Comparison of ENCODE assay signal across 27 mouse cellular contexts in the genomic region with DNA sequence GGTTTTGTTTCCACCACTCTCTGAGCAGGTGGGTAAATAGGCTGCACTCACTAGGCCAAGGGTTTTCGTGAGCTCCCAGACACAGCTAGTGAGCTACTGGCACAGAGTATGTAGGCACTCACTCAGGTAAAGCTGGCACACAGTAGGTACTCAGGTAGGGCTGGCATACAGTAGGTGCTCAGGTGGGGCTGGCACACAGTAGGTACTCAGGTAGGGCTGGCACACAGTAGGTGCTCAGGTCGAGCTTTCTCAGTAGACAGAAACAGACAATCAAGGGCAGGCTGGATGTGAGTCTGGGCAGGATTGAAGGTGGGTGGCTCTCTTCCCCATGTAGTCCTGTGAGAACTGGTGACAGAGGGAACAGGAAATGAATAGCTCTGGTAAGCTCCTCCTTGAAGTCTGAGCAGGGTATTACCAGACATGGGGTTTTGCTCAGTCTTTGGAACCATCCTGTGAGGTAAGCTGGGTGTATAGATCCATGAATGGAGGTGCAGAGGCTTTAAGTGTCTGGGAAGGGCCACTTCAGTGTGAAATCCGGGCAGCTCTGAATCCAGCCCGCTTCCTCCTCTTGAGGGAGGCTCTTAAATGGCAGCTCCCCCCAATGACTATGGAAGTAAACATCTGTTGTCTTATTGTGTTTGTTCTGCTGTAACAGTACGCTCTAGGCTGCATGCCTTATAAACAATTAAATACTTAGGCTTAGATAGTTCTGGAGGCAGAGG.
"Had no signal": no experiment of that assay in that cellular context is flagged by ENCODE, and none has a peak within 500 bp of the region (broad histone marks: within the 10 kb centered on the region; RNA-seq: fewer than 3 reads in every experiment).

No protein-coding gene starts in this region.

- H3K27ac ChIP-seq: gastrocnemius, adult 2 months; heart, embryonic 10.5 days; hindbrain, embryonic 10.5 days; hindbrain, embryonic 12.5 days; hindbrain, embryonic 14.5 days; intestine, embryonic 15.5 days; kidney, embryonic 15.5 days; kidney, postnatal 0 days; layer of hippocampus, adult 2 months; left cerebral cortex, adult 2 months; limb, embryonic 12.5 days; liver, embryonic 13.5 days; liver, embryonic 15.5 days had no signal

- H3K36me3 ChIP-seq: heart, embryonic 10.5 days; heart, embryonic 12.5 days; hindbrain, embryonic 10.5 days; hindbrain, embryonic 12.5 days; intestine, embryonic 15.5 days; kidney, embryonic 15.5 days; limb, embryonic 12.5 days; liver, embryonic 13.5 days; liver, embryonic 15.5 days had no signal

- H3K9ac ChIP-seq: heart, embryonic 12.5 days; hindbrain, embryonic 12.5 days; hindbrain, embryonic 14.5 days; intestine, embryonic 15.5 days; kidney, embryonic 15.5 days; limb, embryonic 12.5 days; liver, embryonic 13.5 days; liver, embryonic 15.5 days had no signal

- H3K4me2 ChIP-seq: heart, embryonic 12.5 days; hindbrain, embryonic 12.5 days; hindbrain, embryonic 14.5 days; intestine, embryonic 15.5 days; kidney, embryonic 15.5 days; limb, embryonic 12.5 days; liver, embryonic 11.5 days; liver, embryonic 13.5 days; liver, embryonic 15.5 days had no signal

- ATAC-seq: hindbrain, embryonic 16.5 days; inflammation-experienced regulatory T-cells, adult 6 months; intestine, embryonic 15.5 days; intestine, postnatal 0 days had no signal

- H3K27me3 ChIP-seq: heart, embryonic 12.5 days; hindbrain, embryonic 12.5 days; intestine, embryonic 15.5 days; kidney, embryonic 15.5 days; limb, embryonic 12.5 days; liver, embryonic 15.5 days had no signal

- H3K4me3 ChIP-seq: gastrocnemius, adult 2 months; heart, embryonic 10.5 days; heart, embryonic 12.5 days; hindbrain, embryonic 10.5 days; hindbrain, embryonic 12.5 days; intestine, embryonic 15.5 days; kidney, embryonic 15.5 days; layer of hippocampus, adult 2 months; left cerebral cortex, adult 2 months; limb, embryonic 12.5 days; liver, embryonic 13.5 days; liver, embryonic 15.5 days had no signal

- DNase-seq: gastrocnemius, adult 2 months; gastrocnemius, postnatal 10 days; gastrocnemius, postnatal 25 days; heart, postnatal 10 days; heart, postnatal 4 days; kidney, adult 18-20 months; kidney, adult 9 months; kidney, postnatal 25 days; kidney, postnatal 4 days; liver; liver, embryonic 13.5 days had no signal

- H3K9me3 ChIP-seq: heart, embryonic 10.5 days; hindbrain, embryonic 12.5 days; intestine, embryonic 15.5 days; kidney, embryonic 15.5 days; liver, embryonic 13.5 days; liver, embryonic 15.5 days had no signal

- H3K4me1 ChIP-seq: heart, embryonic 10.5 days; heart, embryonic 12.5 days; hindbrain, embryonic 10.5 days; hindbrain, embryonic 12.5 days; intestine, embryonic 15.5 days; kidney, embryonic 15.5 days; limb, embryonic 12.5 days; liver, embryonic 13.5 days; liver, embryonic 15.5 days had no signal
